Mouse (Mus musculus) hindbrain, embryonic 14.5 days (tissue): ENCODE results near the gene Sf3b3. TPM values are rescaled to one million over a fixed set of nuclear protein-coding genes. Genes with fewer than 3 reads are reported as not detected.

Experiments
- ATAC-seq: fragments of 200-750 bp; cut with Nextera tagmentation; 2 replicates; pipeline ENCODE4 v1.8.0; 2017; ENCODE audit warnings: moderate number of reproducible peaks, mild to moderate bottlenecking, moderate TSS enrichment, moderate library complexity; ENCODE audit not compliant: low FRiP score
- DNase-seq: peaks from one replicate; pipeline ENCODE4 v3.0.0-alpha.2; 2015; ENCODE audit warnings: low spot score
- H3K27ac ChIP-seq: fragments of 300-500 bp; sonication (generic); 2 replicates; pipeline ENCODE4 v1.5.1; 2014; ENCODE audit warnings: mild to moderate bottlenecking, moderate library complexity
- H3K27me3 ChIP-seq: fragments of 300-500 bp; sonication (generic); 2 replicates; pipeline ENCODE4 v1.6.1; 2014; ENCODE audit warnings: mild to moderate bottlenecking, low read length, mixed read lengths; ENCODE audit not compliant: control insufficient read depth, insufficient read depth
- H3K36me3 ChIP-seq: fragments of 300-500 bp; sonication (generic); replicated peaks from 2 replicates; pipeline ENCODE4 v1.6.1; 2014; ENCODE audit not compliant: control insufficient read depth, insufficient read depth
- H3K4me1 ChIP-seq: fragments of 300-500 bp; sonication (generic); replicated peaks from 2 replicates; pipeline ENCODE4 v1.6.1; 2014; ENCODE audit warnings: antibody characterized with exemption, low read length, mixed read lengths; ENCODE audit not compliant: control insufficient read depth, insufficient read depth
- H3K4me2 ChIP-seq: fragments of 300-500 bp; sonication (generic); replicated peaks from 2 replicates; pipeline ENCODE4 v1.6.1; 2014; ENCODE audit warnings: mild to moderate bottlenecking, moderate library complexity
- H3K4me3 ChIP-seq: fragments of 300-500 bp; sonication (generic); replicated peaks from 2 replicates; pipeline ENCODE4 v1.5.1; 2014; ENCODE audit warnings: mild to moderate bottlenecking, low read length
- H3K9ac ChIP-seq: fragments of 300-500 bp; sonication (generic); 2 replicates; pipeline ENCODE4 v1.6.1; 2014
- H3K9me3 ChIP-seq: fragments of 300-500 bp; sonication (generic); 2 replicates; pipeline ENCODE4 v1.6.1; 2016; ENCODE audit warnings: low read length; ENCODE audit not compliant: control insufficient read depth
- WGBS: fragments of 180-500 bp; shearing (Covaris S2); extraction: QIAGEN DNeasy Blood & Tissue Kit; methylation state at CpG from one replicate; pipeline ENCODE4 v1.1.7; 2014; 5-methylcytosine and 5-hydroxymethylcytosine counted together
- polyA plus RNA-seq: library from polyadenylated mRNA; unstranded; fragments of >200 nt; fragmentation: Nextera tagmentation; extraction: Ambion mirVana; gene quantifications from 2 replicates; pipeline ENCODE4 v1.2.1, GENCODE M21; 2014

The Sf3b3 gene
- polyA plus RNA-seq, 1 experiment from 2014 or later = 92.2 TPM

DNA sequence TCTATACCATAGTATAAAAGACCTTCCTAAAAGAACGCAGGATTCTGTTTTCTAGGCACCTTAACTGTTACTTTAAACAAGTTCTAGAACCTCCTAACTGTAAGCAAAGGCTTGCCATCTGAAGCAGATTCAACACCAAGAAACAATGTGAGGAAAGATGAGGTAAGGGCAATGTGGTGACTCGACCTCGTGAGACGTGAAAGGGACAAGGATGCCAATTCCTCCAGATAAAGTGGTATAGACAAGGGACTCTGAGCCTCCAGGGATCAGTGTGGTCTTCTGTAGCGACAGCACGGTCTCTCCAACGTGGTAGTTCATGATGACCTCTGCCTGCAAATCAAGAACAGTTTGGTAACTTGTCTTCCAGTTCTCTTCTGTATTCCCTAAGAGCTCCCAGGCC is 34.8 kb downstream of the Sf3b3 start:
- 95% methylated on average over 7 of the region's 7 CpGs for WGBS

DNA sequence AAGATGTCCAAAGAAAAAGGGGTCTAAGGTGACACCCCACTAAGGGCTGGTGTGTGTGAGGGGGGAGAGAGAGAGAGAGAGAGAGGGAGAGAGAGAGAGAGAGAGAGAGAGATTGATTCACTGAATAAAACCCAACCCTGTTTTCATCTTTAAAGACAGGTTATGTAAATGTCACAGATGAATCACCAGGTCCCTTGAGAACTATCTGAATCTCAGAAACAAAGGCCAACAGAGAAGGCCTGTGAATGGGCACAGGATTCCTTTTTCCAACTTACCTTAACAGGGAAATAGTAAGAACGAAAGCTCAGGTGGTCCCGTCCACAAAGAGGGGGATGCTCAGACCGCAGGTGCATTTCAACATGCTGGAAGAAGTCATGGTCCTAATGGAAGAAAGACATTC is 35.5 kb downstream of the Sf3b3 start:
- ATAC-seq = no peak
- Histone ChIP-seq H3K4me1 (no peaks in the 10 kb centered on the region), H3K9ac (no peak overlapping the region), H3K9me3 (no peaks in the 10 kb centered on the region), H3K4me3 (no peak overlapping the region), H3K27me3 (no peaks in the 10 kb centered on the region), H3K27ac (no peak overlapping the region), H3K36me3 (peaks cover 79% of the 10 kb centered on the region), H3K4me2 (no peak overlapping the region)
- DNase-seq = no peak
- WGBS = 93% methylated on average over 3 of the region's 3 CpGs

More for the DNA sequence above, 34.8 kb downstream of the Sf3b3 start:
- Histone ChIP-seq H3K27ac (no peak overlapping the region), H3K9me3 (no peaks in the 10 kb centered on the region), H3K4me3 (no peak overlapping the region), H3K27me3 (no peaks in the 10 kb centered on the region), H3K4me2 (no peak overlapping the region), H3K4me1 (no peaks in the 10 kb centered on the region), H3K9ac (no peak overlapping the region), H3K36me3 (peaks cover 86% of the 10 kb centered on the region)
- DNase-seq (no peak), ATAC-seq (no peak)

GRCm38 (mm10) chr8:110810481-110811065 is 36.0 kb downstream of the Sf3b3 start:
- H3K27ac ChIP-seq = no peak overlapping the region
- no peaks in the 10 kb centered on the region for H3K27me3 ChIP-seq
- H3K4me1 ChIP-seq = no peaks in the 10 kb centered on the region
- WGBS = 87% methylated on average over 7 of the region's 7 CpGs
- no peak overlapping the region for H3K9ac ChIP-seq
- no peak overlapping the region for H3K4me2 ChIP-seq
- H3K9me3 ChIP-seq = no peaks in the 10 kb centered on the region
- H3K4me3 ChIP-seq = no peak overlapping the region
- DNase-seq (no peak), ATAC-seq (no peak)
- peaks cover 74% of the 10 kb centered on the region for H3K36me3 ChIP-seq

- DNase-seq = no peak
- H3K4me3 ChIP-seq = no peak overlapping the region
- H3K36me3 ChIP-seq = peaks cover 66% of the 10 kb centered on the region
- no peak overlapping the region for H3K9ac ChIP-seq
- no peaks in the 10 kb centered on the region for H3K4me1 ChIP-seq
- no peaks in the 10 kb centered on the region for H3K27me3 ChIP-seq
- H3K4me2 ChIP-seq = no peak overlapping the region
- WGBS = 70% methylated on average over 2 of the region's 2 CpGs
- H3K9me3 ChIP-seq = no peaks in the 10 kb centered on the region
- no peak for ATAC-seq
- H3K27ac ChIP-seq = no peak overlapping the region
Measured at GRCm38 (mm10) chr8:110809831-110810230, 36.8 kb downstream of the Sf3b3 start.

- Histone ChIP-seq H3K9ac (no peak overlapping the region), H3K4me3 (no peak overlapping the region), H3K9me3 (no peaks in the 10 kb centered on the region), H3K4me1 (no peaks in the 10 kb centered on the region), H3K36me3 (peaks cover 56% of the 10 kb centered on the region), H3K27ac (no peak overlapping the region), H3K27me3 (no peaks in the 10 kb centered on the region), H3K4me2 (no peak overlapping the region)
- ATAC-seq (no peak), DNase-seq (no peak)
- 61% methylated on average over 13 of the region's 13 CpGs for WGBS
Measured at GRCm38 (mm10) chr8:110808495-110809472, 37.8 kb downstream of the Sf3b3 start.

DNA sequence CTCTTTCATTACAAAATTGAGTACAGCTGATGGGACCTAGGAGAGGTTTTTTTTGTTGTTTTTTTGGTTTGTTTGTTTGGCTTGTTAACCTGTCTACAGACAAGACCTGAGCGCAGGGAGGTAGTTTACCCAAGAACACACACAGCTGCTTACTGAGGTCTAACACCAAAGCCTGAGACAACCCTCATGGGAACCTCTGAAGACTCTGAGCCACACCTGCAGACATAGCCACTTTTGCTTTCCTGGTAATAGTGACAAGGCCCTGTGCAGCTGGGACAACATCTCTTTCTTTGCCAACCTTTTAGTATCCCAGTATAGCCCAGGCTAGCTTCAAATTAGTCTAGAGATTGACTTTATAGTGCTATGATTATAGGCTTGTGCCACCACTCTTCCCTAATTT is 40.4 kb downstream of the Sf3b3 start:
- Histone ChIP-seq H3K4me1 (no peaks in the 10 kb centered on the region), H3K27ac (no peak overlapping the region), H3K9ac (no peak overlapping the region), H3K36me3 (peaks cover 30% of the 10 kb centered on the region), H3K27me3 (no peaks in the 10 kb centered on the region), H3K4me2 (no peak overlapping the region), H3K9me3 (no peaks in the 10 kb centered on the region), H3K4me3 (no peak overlapping the region)
- no peak for ATAC-seq
- no peak for DNase-seq
- 100% methylated on average over 1 of the region's 1 CpGs for WGBS

DNA sequence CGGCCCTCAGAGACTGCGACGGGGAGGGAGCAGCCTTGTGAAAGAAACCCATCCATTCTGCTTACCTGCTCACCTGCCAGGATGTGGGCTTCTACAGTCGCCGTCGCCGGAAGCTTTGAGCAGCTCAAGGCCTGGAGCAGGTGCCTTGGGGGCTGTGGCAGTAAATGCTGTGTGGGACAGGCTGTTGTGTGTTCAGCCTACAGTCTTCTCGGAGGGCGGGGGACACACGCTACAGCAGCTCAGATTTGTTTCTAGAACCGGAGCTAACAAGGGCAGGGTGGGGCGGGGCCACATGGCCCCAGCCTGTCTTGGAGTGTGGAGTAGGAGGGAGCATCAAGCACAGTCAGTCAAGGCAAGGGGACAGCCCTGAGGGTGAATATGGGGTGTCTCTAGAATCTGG is 40.9 kb downstream of the Sf3b3 start, which contains the start of gene Il34:
Il34 (minus strand) TSS at position 256 of the 400 bp plus-strand sequence.
- peaks cover 25% of the 10 kb centered on the region for H3K36me3 ChIP-seq
- no peaks in the 10 kb centered on the region for H3K4me1 ChIP-seq
- ATAC-seq = no peak
- H3K27ac ChIP-seq = no peak within 1 kb of the TSS
- H3K4me2 ChIP-seq = no peak within 1 kb of the TSS
- DNase-seq = no peak
- no peak within 1 kb of the TSS for H3K4me3 ChIP-seq
- 45% methylated on average over 12 of the region's 12 CpGs for WGBS
- H3K27me3 ChIP-seq = no peaks in the 10 kb centered on the region
- H3K9ac ChIP-seq = no peak within 1 kb of the TSS
- H3K9me3 ChIP-seq = no peaks in the 10 kb centered on the region

DNA sequence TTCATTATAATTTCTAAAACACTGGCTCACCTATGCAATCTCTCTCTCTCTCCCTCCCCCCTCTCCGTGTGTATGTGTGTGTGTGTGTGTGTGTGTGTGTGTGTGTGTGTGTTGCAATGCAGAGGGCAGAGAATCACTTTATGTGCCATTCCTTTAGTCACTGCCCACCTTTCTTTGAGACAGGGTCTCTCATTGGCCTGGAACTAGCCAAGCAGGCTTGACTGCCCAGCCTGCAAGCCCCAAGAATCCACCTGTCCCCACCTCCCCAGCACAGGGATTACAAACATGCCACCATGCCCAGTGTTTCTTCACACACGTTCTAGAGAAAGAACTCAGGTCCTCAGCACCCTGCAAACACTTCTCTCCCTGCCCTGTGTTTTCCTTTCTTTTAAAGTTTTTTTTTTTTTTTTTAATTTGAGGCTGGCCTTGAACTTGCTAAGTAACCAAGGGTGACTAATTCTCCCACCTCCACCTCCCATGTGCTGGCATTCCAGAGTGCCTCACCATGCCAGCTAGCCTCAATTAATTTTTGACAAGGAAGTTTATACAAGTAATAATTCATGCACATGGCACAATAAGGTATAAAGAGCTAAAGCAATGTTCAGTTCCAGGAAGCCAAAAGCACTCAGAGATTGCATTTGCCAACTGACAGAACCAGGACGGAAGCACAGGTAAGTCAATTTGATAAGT is 41.6 kb downstream of the Sf3b3 start:
- H3K4me2 ChIP-seq = no peak overlapping the region
- peaks cover 18% of the 10 kb centered on the region for H3K36me3 ChIP-seq
- DNase-seq (no peak), ATAC-seq (no peak)
- WGBS = 60% methylated on average over 3 of the region's 3 CpGs
- no peaks in the 10 kb centered on the region for H3K9me3 ChIP-seq
- H3K4me3 ChIP-seq = no peak overlapping the region
- H3K9ac ChIP-seq = no peak overlapping the region
- no peak overlapping the region for H3K27ac ChIP-seq
- H3K27me3 ChIP-seq = no peaks in the 10 kb centered on the region
- H3K4me1 ChIP-seq = no peaks in the 10 kb centered on the region

DNA sequence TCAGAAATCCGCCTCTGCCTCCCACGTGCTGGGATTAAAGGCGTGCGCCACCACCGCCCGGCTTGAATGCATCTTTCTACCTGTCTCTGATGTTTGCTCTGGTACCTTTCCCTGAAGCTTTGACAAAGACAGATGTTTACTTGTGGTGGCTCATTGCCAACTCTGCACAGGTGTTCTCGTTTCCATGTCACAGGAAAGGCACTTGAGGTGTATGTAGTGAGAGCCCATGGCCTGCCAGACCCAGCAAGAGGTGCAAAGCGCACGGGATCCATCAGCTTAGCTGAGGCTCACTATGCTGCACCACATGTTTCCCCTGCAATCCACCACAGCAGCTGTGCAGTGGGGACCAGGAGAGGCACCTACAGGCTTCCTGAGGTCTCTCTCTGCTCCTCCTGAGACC is 42.7 kb downstream of the Sf3b3 start:
- H3K27ac ChIP-seq = no peak overlapping the region
- no peak overlapping the region for H3K4me3 ChIP-seq
- ATAC-seq (no peak), DNase-seq (no peak)
- peaks cover 7% of the 10 kb centered on the region; the same call in 1 of the 2 replicates for H3K36me3 ChIP-seq
- no peaks in the 10 kb centered on the region for H3K27me3 ChIP-seq
- no peak overlapping the region for H3K9ac ChIP-seq
- 94% methylated on average over 9 of the region's 9 CpGs for WGBS
- no peak overlapping the region for H3K4me2 ChIP-seq
- H3K4me1 ChIP-seq = no peaks in the 10 kb centered on the region
- no peaks in the 10 kb centered on the region for H3K9me3 ChIP-seq
